Mouse (Mus musculus): ENCODE data around the gene Cntln.

Cntln gene

GRCm38 (mm10) chr4:84884111-84884538, at the start of gene Cntln:
TSS of gene Cntln (plus strand) at chr4:84884309.
- peak; percentile 94 for DNase-seq

- DNase-seq, result peak; percentile 39
Measured at GRCm38 (mm10) chr4:84836979-84837378, 47.1 kb upstream of the Cntln start.

- DNase-seq, result no peak
Measured at GRCm38 (mm10) chr4:84838545-84838944, 45.6 kb upstream of the Cntln start.

GRCm38 (mm10) chr4:84839466-84839865, 44.6 kb upstream of the Cntln start:
- DNase-seq, result no peak

GRCm38 (mm10) chr4:84857588-84857987, 26.5 kb upstream of the Cntln start:
- no peak for DNase-seq

- DNase-seq, result peak; percentile 62
Measured at GRCm38 (mm10) chr4:84876347-84876746, 7.8 kb upstream of the Cntln start.

GRCm38 (mm10) chr4:84883646-84884045, 463 bp upstream of the Cntln start:
- no peak for DNase-seq

- DNase-seq, result peak; percentile 44
Measured at GRCm38 (mm10) chr4:84884539-84885270, 596 bp downstream of the Cntln start.

GRCm38 (mm10) chr4:84885271-84885540, 1.1 kb downstream of the Cntln start:
- DNase-seq, result no peak

- no peak for DNase-seq
Measured at GRCm38 (mm10) chr4:84918393-84918792, 34.3 kb downstream of the Cntln start.

GRCm38 (mm10) chr4:84934342-84934929, 50.3 kb downstream of the Cntln start:
- DNase-seq, result no peak

GRCm38 (mm10) chr4:84942059-84942458, 58.0 kb downstream of the Cntln start:
- DNase-seq, result no peak

- DNase-seq, result no peak
Measured at GRCm38 (mm10) chr4:84942651-84943050, 58.5 kb downstream of the Cntln start.

GRCm38 (mm10) chr4:84944100-84944499, 60.0 kb downstream of the Cntln start:
- no peak for DNase-seq

- DNase-seq, result no peak
Measured at GRCm38 (mm10) chr4:84946450-84946849, 62.3 kb downstream of the Cntln start.

GRCm38 (mm10) chr4:84976875-84977646, 93.0 kb downstream of the Cntln start:
- no peak for DNase-seq

- no peak for DNase-seq
Measured at GRCm38 (mm10) chr4:84995520-84996348, 111.6 kb downstream of the Cntln start.

- DNase-seq, result no peak
Measured at GRCm38 (mm10) chr4:85005581-85005980, 121.5 kb downstream of the Cntln start.

GRCm38 (mm10) chr4:85006789-85007188, 122.7 kb downstream of the Cntln start:
- no peak for DNase-seq

GRCm38 (mm10) chr4:85010846-85011245, 126.7 kb downstream of the Cntln start:
- no peak for DNase-seq

- no peak for DNase-seq
Measured at GRCm38 (mm10) chr4:85045748-85046147, 161.6 kb downstream of the Cntln start.

GRCm38 (mm10) chr4:85049933-85050553, 165.9 kb downstream of the Cntln start:
- no peak for DNase-seq

GRCm38 (mm10) chr4:85054616-85055015, 170.5 kb downstream of the Cntln start:
- DNase-seq, result no peak
